Mouse (Mus musculus): ENCODE results near the gene Cldn7.
A peak's percentile ranks its signal among the peaks of the same experiment; 100 is the strongest.
"Not testable (repeated sequence)": the region's sequence is repeated elsewhere in the genome, so short reads cannot be mapped to it uniquely, and the experiment has no call there.

Gene Cldn7

GRCm38 (mm10) chr11:69955618-69956017, 9.0 kb upstream of the Cldn7 start:
- DNase-seq (ENCODE audit: low read depth, low spot score): not testable (repeated sequence)

GRCm38 (mm10) chr11:69956218-69956617, 8.4 kb upstream of the Cldn7 start:
- DNase-seq (ENCODE audit: low read depth, low spot score): no peak

- DNase-seq (ENCODE audit: low read depth, low spot score): no peak
Measured at GRCm38 (mm10) chr11:69960616-69961015, 4.0 kb upstream of the Cldn7 start.

- no peak for DNase-seq (ENCODE audit: low read depth, low spot score)
Measured at GRCm38 (mm10) chr11:69961841-69962240, 2.7 kb upstream of the Cldn7 start.

GRCm38 (mm10) chr11:69965271-69966005, 859 bp downstream of the Cldn7 start:
- DNase-seq (ENCODE audit: low read depth, low spot score): peak; percentile 14

GRCm38 (mm10) chr11:69966006-69966859, 1.7 kb downstream of the Cldn7 start:
- DNase-seq (ENCODE audit: low read depth, low spot score): peak; percentile 26

- no peak for DNase-seq (ENCODE audit: low read depth, low spot score)
Measured at GRCm38 (mm10) chr11:69966860-69967517, 2.4 kb downstream of the Cldn7 start.

GRCm38 (mm10) chr11:69968793-69969192, 4.2 kb downstream of the Cldn7 start:
- no peak for DNase-seq (ENCODE audit: low read depth, low spot score)

- no peak for DNase-seq (ENCODE audit: low read depth, low spot score)
Measured at GRCm38 (mm10) chr11:69970222-69970621, 5.6 kb downstream of the Cldn7 start.

- no peak for DNase-seq (ENCODE audit: low read depth, low spot score)
Measured at GRCm38 (mm10) chr11:69970775-69971174, 6.2 kb downstream of the Cldn7 start.

- DNase-seq (ENCODE audit: low read depth, low spot score): no peak
Measured at GRCm38 (mm10) chr11:69974907-69975306, 10.3 kb downstream of the Cldn7 start.

- no peak for DNase-seq (ENCODE audit: low read depth, low spot score)
Measured at GRCm38 (mm10) chr11:69976271-69976670, 11.7 kb downstream of the Cldn7 start.

GRCm38 (mm10) chr11:69979827-69980195, 15.2 kb downstream of the Cldn7 start:
- DNase-seq (ENCODE audit: low read depth, low spot score): peak; percentile 41

GRCm38 (mm10) chr11:69980196-69981140, 15.9 kb downstream of the Cldn7 start:
- DNase-seq (ENCODE audit: low read depth, low spot score): peak; percentile 95

- peak; percentile 76 for DNase-seq (ENCODE audit: low read depth, low spot score)
Measured at GRCm38 (mm10) chr11:69981141-69981762, 16.7 kb downstream of the Cldn7 start, which contains the start of gene Ctdnep1. TSS of gene Ctdnep1 (plus strand) at chr11:69981156.

- DNase-seq (ENCODE audit: low read depth, low spot score): no peak
Measured at GRCm38 (mm10) chr11:69982225-69982624, 17.6 kb downstream of the Cldn7 start, which contains the start of gene Elp5. TSS of gene Elp5 (minus strand) at chr11:69982517.

GRCm38 (mm10) chr11:69982877-69983276, 18.3 kb downstream of the Cldn7 start:
- no peak for DNase-seq (ENCODE audit: low read depth, low spot score)

GRCm38 (mm10) chr11:69983377-69983776, 18.8 kb downstream of the Cldn7 start:
- no peak for DNase-seq (ENCODE audit: low read depth, low spot score)

GRCm38 (mm10) chr11:69984431-69984830, 19.9 kb downstream of the Cldn7 start:
- no peak for DNase-seq (ENCODE audit: low read depth, low spot score)

GRCm38 (mm10) chr11:69989949-69990348, 25.4 kb downstream of the Cldn7 start:
- DNase-seq (ENCODE audit: low read depth, low spot score): no peak
